Mouse (Mus musculus) natural killer cell, adult 2 months (primary cell): ENCODE measurements around the gene 4921511M17Rik.
"Not testable (repeated sequence)": the region's sequence is repeated elsewhere in the genome, so short reads cannot be mapped to it uniquely, and the experiment has no call there.

ENCODE experiments used
- DNase-seq, 2 experiments: peaks; one replicate each; pipeline ENCODE4 v3.0.0; 2022; ENCODE audit warnings: low spot score in 2 of 2

The 4921511M17Rik gene

DNA sequence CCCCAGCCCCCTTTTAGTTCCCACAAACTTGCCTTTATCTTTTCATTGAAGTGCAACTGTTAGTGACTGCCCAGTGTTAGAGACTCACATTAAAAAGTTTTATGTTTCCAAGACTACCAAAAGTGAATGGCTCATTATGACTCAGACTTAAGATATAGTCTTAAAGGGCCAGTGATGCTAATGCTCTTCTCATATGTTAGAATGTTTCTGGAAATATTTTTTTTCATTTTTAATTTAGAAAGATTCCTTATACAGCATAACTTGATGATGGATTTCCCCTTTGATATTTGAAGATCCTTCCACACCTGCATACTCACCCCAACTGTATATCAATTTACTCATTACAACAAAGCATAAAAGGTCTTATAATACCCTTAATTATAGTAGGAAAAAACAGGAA lies at the start of gene 4921511M17Rik:
4921511M17Rik (minus strand) TSS at position 101 of the 400 bp plus-strand sequence.
- not testable (repeated sequence) for DNase-seq

DNA sequence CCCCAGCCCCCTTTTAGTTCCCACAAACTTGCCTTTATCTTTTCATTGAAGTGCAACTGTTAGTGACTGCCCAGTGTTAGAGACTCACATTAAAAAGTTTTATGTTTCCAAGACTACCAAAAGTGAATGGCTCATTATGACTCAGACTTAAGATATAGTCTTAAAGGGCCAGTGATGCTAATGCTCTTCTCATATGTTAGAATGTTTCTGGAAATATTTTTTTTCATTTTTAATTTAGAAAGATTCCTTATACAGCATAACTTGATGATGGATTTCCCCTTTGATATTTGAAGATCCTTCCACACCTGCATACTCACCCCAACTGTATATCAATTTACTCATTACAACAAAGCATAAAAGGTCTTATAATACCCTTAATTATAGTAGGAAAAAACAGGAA lies 21.3 kb upstream of the 4921511M17Rik start, which contains the start of gene Gm10057:
Gm10057 (minus strand) TSS at position 101 of the 400 bp plus-strand sequence.
- DNase-seq: not testable (repeated sequence)

DNA sequence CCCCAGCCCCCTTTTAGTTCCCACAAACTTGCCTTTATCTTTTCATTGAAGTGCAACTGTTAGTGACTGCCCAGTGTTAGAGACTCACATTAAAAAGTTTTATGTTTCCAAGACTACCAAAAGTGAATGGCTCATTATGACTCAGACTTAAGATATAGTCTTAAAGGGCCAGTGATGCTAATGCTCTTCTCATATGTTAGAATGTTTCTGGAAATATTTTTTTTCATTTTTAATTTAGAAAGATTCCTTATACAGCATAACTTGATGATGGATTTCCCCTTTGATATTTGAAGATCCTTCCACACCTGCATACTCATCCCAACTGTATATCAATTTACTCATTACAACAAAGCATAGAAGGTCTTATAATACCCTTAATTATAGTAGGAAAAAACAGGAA lies 21.1 kb downstream of the 4921511M17Rik start, which contains the start of gene Samt1:
Samt1 (minus strand) TSS at position 101 of the 400 bp plus-strand sequence.
- not testable (repeated sequence) for DNase-seq

DNA sequence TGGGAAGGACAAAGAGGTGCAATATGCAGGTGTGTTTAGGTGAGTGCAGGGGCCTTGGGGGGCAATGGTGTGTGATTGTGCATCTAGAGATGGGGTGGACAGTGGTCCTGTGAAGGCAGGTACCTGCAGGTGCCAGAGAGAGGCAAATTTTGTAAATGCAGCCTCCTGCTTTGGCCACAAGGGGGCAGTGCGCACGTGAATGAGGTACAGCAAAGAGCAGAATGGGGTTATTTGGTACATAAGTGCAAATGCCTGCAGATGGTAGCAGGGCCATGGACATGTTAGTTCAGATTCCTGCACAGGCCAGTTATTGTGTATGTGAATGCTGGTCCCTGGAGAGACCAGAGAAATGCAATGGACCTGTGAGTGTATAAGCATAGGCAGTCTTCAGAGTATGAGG lies 56.7 kb downstream of the 4921511M17Rik start:
- DNase-seq: not testable (repeated sequence)

DNA sequence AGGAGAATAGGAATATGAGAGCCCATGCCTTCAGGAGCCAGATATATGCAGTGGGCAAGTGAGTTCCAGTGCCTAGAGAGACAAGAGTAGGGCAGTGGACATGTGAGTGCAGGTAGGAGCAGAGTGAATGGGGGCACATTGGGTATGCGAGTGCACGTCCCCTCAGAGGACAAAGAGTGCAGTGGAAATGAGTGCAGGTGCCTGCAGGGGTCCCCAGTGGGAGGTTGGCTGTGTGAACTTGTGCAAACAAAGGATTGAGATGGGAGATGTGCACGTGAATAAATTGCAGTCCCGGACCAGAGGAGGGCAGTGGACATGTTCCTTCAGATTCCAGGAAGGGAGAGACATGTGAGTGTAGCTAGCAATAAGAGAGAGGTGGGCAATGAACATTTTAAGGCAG lies 57.2 kb downstream of the 4921511M17Rik start:
- DNase-seq: not testable (repeated sequence)

DNA sequence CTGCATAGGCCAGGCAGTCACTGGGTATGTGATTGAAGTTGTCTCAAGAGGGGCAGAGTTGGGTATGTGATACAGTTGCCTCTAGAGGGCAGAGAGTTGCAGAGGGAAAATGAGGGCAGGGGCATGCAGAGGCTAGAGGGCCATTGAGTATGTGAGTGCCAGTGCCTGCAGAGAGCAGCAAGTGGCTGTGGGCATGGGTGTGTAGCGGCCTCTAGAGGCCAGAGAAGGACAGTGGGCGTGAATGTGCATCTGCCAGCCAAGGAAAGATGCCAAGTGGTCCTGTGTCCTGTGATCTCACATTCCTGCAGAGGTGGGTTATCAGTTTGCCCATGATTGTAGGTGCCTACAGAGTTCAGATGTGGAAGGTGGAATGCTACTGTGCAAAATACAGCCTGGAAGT lies 59.2 kb downstream of the 4921511M17Rik start:
- no peak for DNase-seq
